Mouse (Mus musculus) erythroblast, embryonic 14.5 days (primary cell): Measurements from ENCODE around the gene Rap1gap. TPM values are rescaled to one million over a fixed set of nuclear protein-coding genes. Genes with fewer than 3 reads are reported as not detected.

Experiments
- H3K27me3 ChIP-seq: 2 replicates; pipeline ENCODE4 v1.6.1; 2012; ENCODE audit warnings: inconsistent platforms; ENCODE audit not compliant: control insufficient read depth
- H3K36me3 ChIP-seq: 2 replicates; pipeline ENCODE4 v1.6.1; 2012; ENCODE audit warnings: mild to moderate bottlenecking, inconsistent platforms; ENCODE audit not compliant: control insufficient read depth
- H3K4me1 ChIP-seq: 2 replicates; pipeline ENCODE4 v1.6.1; 2012; ENCODE audit warnings: inconsistent platforms; ENCODE audit not compliant: control insufficient read depth
- H3K4me3 ChIP-seq: replicated peaks from 2 replicates; pipeline ENCODE3; 2012; ENCODE audit warnings: moderate library complexity, mild to moderate bottlenecking, inconsistent platforms
- H3K9me3 ChIP-seq: 2 replicates; pipeline ENCODE4 v1.6.1; 2012; ENCODE audit warnings: low read length, inconsistent platforms, mixed read lengths; ENCODE audit not compliant: control insufficient read depth
- GATA1 ChIP-seq: IDR thresholded peaks from 2 replicates; pipeline ENCODE4 v1.6.1; 2012; ENCODE audit warnings: low read length, inconsistent platforms, mixed read lengths
- TAL1 ChIP-seq: IDR thresholded peaks from 3 replicates; pipeline ENCODE4 v1.6.1; 2012; ENCODE audit warnings: low read length, inconsistent platforms, mixed read lengths
- polyA plus RNA-seq: library from polyadenylated mRNA; stranded (reverse); fragments of >175 nt; gene quantifications from 2 replicates; pipeline ENCODE4 v1.2.3, GENCODE M21; 2012

Gene Rap1gap
- polyA plus RNA-seq, 1 experiment = 0.05 TPM

DNA sequence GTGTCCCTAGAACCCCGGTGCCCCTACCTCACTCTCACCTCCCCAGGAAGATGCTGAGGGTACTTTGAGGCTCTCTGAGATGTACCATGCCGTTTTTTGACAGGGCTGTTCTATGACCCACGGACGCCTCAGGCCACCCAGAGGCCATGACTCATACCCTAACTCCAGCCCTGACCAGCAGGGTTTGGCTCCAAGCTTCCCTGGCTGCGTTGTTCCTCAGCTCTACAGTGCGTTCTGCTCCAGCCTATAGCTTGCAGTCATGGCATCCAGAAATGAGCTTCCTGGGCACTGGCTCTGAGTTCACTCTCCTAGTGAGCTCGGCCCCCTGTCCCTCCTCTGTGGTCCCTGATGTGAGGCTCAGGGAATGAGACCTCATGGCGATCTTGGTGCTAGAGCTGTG is 66.2 kb downstream of the Rap1gap start:
- Histone ChIP-seq H3K4me3 (no peak overlapping the region), H3K36me3 (no peaks in the 10 kb centered on the region), H3K4me1 (peaks cover 49% of the 10 kb centered on the region), H3K27me3 (peaks cover 49% of the 10 kb centered on the region), H3K9me3 (no peaks in the 10 kb centered on the region)
- TF ChIP-seq TAL1 (no peak), GATA1 (no peak)

DNA sequence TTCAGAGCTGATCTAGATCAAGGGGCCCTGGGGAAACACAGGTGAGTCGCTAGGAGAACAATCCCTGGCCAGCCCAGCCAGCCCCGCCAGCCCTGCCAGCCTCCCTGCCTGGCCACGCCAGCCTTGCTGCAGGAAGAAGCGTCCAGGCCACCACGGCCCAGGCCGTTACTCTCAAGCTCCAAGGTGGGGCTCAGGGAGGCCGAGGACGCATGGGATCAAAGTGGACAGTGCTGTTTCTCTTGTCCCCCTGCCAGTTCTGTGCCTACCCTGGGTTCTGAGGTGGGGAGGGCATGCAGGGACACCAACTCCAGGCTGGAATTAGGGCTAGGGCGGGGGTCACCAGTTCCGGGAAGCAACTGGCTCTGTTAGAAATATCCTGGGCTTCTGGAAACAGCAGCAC is 67.4 kb downstream of the Rap1gap start:
- peaks cover 58% of the 10 kb centered on the region for H3K4me1 ChIP-seq
- H3K27me3 ChIP-seq = peaks cover 52% of the 10 kb centered on the region
- TF ChIP-seq TAL1 = no peak
- no peak for TF ChIP-seq GATA1
- no peaks in the 10 kb centered on the region for H3K36me3 ChIP-seq
- no peak overlapping the region for H3K4me3 ChIP-seq
- H3K9me3 ChIP-seq = no peaks in the 10 kb centered on the region

DNA sequence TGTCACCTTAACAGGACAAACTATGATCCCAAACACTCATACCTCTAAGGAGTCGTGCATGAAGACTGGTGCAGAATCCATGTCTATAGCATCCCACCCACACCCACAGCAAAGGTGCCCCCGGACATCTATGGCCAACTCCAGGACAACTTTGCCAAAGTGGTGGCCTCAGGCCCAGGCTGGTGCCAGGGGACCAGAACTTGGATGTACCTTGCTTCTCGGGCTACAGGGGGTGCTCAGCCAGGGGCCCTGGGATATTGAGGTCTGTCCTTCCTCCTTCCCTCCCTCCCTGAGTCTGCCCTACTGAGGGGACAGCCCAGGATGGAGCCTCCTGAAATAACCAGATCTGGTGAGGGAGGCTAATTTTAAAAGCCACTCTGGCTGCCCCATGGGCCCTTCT is 67.8 kb downstream of the Rap1gap start:
- TF ChIP-seq TAL1 (no peak), GATA1 (no peak)
- peaks cover 53% of the 10 kb centered on the region for H3K27me3 ChIP-seq
- H3K9me3 ChIP-seq = no peaks in the 10 kb centered on the region
- no peaks in the 10 kb centered on the region for H3K36me3 ChIP-seq
- H3K4me1 ChIP-seq = peaks cover 58% of the 10 kb centered on the region
- no peak overlapping the region for H3K4me3 ChIP-seq

DNA sequence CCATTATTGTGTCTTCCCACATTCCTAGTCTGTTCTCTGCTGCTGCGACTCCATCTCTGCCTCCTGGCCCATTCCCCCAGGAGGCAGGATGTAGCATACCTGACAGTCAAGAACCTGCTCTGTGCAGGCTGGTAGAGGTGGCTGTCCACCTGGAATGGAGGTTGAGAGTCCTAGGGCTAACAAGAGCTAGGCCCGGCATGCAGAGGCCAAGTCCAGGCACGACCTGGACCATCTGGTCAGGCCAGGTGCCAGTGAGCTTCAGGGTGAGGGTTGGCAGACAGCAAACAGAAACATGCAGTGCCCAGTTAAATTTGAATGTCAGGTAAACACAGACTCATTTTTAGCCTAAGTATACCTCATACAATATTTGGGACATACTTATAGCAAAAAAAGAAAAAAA is 68.4 kb downstream of the Rap1gap start:
- H3K27me3 ChIP-seq = peaks cover 57% of the 10 kb centered on the region
- H3K9me3 ChIP-seq = no peaks in the 10 kb centered on the region
- H3K4me3 ChIP-seq = no peak overlapping the region
- H3K4me1 ChIP-seq = peaks cover 59% of the 10 kb centered on the region
- no peaks in the 10 kb centered on the region for H3K36me3 ChIP-seq
- TF ChIP-seq GATA1 = no peak
- no peak for TF ChIP-seq TAL1

DNA sequence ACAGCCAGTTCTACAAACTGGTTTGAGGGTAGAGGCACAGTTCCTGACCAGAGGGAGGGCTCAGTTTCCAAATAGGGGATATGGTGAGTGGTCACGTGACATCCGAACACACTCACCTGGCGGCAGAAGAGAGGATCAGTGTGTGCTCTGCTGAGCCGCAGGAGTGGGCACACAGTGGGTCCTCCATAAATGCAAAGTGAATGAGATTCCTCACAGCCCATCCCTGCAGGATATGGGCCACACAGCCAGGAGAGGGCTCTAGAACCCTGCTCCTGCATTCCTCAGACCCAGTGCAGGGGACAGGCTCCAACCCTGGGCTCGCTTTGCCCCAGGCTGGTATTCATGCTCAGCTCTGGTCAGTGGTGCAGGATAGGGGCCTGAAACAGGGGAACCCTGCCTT is 68.9 kb downstream of the Rap1gap start:
- H3K36me3 ChIP-seq = no peaks in the 10 kb centered on the region
- TF ChIP-seq GATA1 = no peak
- no peak for TF ChIP-seq TAL1
- no peaks in the 10 kb centered on the region for H3K9me3 ChIP-seq
- peaks cover 59% of the 10 kb centered on the region for H3K4me1 ChIP-seq
- H3K27me3 ChIP-seq = peaks cover 52% of the 10 kb centered on the region
- no peak overlapping the region for H3K4me3 ChIP-seq

DNA sequence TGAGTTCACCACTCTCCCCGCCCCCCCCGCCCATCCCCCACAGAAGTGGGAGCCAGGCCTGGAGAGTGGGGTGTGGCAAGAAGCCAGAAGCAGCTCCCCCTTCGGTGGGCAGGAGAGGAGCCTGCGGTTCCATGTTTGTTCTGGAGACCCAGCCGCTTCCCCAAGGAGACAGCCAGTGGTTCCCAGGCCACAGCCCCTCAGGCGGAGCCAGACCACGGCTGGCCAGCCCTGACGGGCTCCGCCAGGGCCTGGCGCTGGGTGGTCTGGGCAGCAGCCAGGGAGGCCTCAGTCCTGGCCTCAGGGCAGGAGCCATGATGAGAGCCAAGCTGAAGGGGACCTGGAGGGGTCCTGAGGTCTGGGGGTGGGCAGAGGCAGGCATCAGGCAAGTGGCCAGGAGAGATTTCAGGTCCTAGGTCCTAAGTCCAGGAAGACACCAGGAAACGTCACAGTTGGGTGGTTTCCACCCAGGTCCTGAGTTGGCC is 71.7 kb downstream of the Rap1gap start:
- Histone ChIP-seq H3K4me1 (peaks cover 61% of the 10 kb centered on the region), H3K9me3 (no peaks in the 10 kb centered on the region), H3K4me3 (no peak overlapping the region), H3K36me3 (no peaks in the 10 kb centered on the region), H3K27me3 (peaks cover 37% of the 10 kb centered on the region)
- TF ChIP-seq TAL1 = no peak
- no peak for TF ChIP-seq GATA1

DNA sequence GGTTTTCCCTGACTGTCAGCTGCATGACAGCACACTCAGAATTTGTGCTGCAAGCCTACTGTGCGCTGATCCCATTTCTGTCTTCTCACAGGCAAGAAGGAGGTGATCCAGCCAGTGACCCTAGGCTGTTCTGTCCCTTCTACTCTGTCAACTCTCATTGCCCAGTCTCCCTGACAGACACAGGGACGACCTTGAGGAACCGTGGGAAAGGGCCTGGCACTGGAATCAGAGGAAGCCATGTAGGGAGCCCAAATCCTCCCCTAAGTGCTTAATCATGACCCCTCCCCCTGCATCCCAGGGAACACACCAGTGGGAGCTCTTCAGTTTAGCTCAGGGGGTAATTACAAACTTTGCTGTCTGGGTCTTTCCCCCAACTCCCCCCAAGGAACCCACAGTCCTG is 73.2 kb downstream of the Rap1gap start:
- Histone ChIP-seq H3K27me3 (peaks cover 32% of the 10 kb centered on the region), H3K4me1 (peaks cover 63% of the 10 kb centered on the region), H3K36me3 (no peaks in the 10 kb centered on the region), H3K4me3 (no peak overlapping the region), H3K9me3 (no peaks in the 10 kb centered on the region)
- TF ChIP-seq GATA1 = no peak
- TF ChIP-seq TAL1 = no peak

DNA sequence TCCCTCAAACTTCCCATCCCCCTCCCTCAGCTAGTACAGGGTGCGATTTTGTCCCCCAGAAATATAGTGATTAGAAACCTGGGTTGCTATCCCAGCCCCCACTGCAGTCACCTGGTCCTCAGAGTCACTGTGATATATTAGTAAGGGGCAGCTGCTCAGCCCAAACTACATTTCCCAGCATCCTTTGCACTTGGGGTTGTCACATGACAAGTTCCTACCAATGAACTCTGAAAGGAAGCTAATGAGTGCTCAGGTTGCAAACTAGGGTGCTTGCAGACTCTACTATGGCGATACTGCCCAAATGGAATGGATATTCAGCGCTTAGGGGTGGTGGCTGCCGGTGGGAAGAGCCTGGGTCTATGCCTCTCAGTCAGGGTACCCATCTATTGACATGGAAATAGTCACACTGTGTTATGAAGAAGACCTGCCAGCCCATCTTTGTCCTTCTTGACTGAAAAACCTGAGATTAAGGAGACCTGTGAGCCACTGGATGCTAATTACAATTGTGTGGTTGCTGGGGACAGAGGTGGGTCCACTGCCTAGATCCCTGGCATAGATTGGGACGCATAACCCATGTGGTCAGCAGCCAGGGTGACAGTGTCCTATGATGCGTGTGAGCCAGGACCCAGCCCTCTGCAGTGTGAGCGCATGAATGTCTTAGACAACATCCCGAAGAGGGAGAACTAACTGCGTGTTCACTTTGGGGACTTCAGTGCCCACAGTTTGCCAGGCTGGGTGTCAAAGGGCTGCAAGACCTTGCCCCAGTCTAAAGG is 74.8 kb downstream of the Rap1gap start:
- H3K27me3 ChIP-seq = peaks cover 28% of the 10 kb centered on the region
- no peaks in the 10 kb centered on the region for H3K36me3 ChIP-seq
- peaks cover 72% of the 10 kb centered on the region for H3K4me1 ChIP-seq
- TF ChIP-seq TAL1 (no peak), GATA1 (no peak)
- H3K4me3 ChIP-seq = no peak overlapping the region
- no peaks in the 10 kb centered on the region for H3K9me3 ChIP-seq

DNA sequence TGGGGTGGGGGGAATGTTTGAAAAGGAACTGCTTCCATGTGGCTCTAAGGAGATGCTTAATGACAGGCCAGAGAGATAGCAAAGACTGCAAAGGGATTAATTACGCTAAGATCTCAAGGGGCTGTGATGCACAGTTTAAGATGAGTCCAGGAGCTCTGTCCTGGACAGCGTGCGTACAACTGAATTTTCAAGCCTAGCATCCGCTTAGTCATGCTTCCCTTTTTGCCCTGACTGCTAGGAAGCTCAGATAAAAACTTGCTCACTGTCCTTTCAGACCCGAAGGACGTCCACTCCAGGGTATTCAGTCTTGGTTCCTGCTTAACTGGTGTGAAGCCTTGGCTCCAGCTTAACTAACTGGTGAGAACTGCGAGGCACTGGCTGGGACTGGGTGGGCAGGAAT is 75.8 kb downstream of the Rap1gap start:
- Histone ChIP-seq H3K27me3 (peaks cover 28% of the 10 kb centered on the region), H3K9me3 (no peaks in the 10 kb centered on the region), H3K4me1 (peaks cover 74% of the 10 kb centered on the region), H3K4me3 (no peak overlapping the region), H3K36me3 (no peaks in the 10 kb centered on the region)
- no peak for TF ChIP-seq GATA1
- TF ChIP-seq TAL1 = no peak
